Mouse (Mus musculus) spleen, adult 2 months (tissue): ENCODE results near the gene Dnajc3. TPM values are rescaled to one million over a fixed set of nuclear protein-coding genes. Genes with fewer than 3 reads are reported as not detected.

Experiments
- DNase-seq, 2 experiments: peaks; one replicate each; pipeline versions ENCODE4 v3.0.0 to v3.0.0-alpha.2; 2012 to 2021; ENCODE audit warnings: low spot score in 2 of 2, low read depth in 1 of 2
- H3K27ac ChIP-seq: fragments of 200-500 bp; 2 replicates; pipeline ENCODE4 v1.5.1; 2012; ENCODE audit warnings: low read length, inconsistent platforms; ENCODE audit not compliant: insufficient read depth
- H3K27me3 ChIP-seq: fragments of 200-500 bp; 2 replicates; pipeline ENCODE4 v1.6.1; 2012; ENCODE audit warnings: mild to moderate bottlenecking, moderate library complexity, low read length, inconsistent platforms; ENCODE audit not compliant: control insufficient read depth, insufficient read depth
- H3K36me3 ChIP-seq: fragments of 200-500 bp; 2 replicates; pipeline ENCODE4 v1.6.1; 2012; ENCODE audit warnings: mild to moderate bottlenecking, low read length, inconsistent platforms; ENCODE audit not compliant: control insufficient read depth, insufficient read depth
- H3K4me1 ChIP-seq: fragments of 200-500 bp; 2 replicates; pipeline ENCODE4 v1.6.1; 2011; ENCODE audit warnings: inconsistent platforms; ENCODE audit not compliant: control insufficient read depth, insufficient read depth, insufficient read length
- H3K4me3 ChIP-seq: fragments of 200-500 bp; 2 replicates; pipeline ENCODE4 v1.5.1; 2011; ENCODE audit warnings: mild to moderate bottlenecking, inconsistent platforms; ENCODE audit not compliant: insufficient read depth, insufficient read length; ENCODE audit errors: extremely low read depth
- CTCF ChIP-seq: fragments of 200-500 bp; IDR thresholded peaks from 2 replicates; pipeline ENCODE4 v1.5.1; 2011; ENCODE audit warnings: mild to moderate bottlenecking, inconsistent platforms; ENCODE audit not compliant: insufficient read depth, insufficient read length, insufficient replicate concordance; ENCODE audit errors: extremely low read depth
- POLR2A ChIP-seq: fragments of 200-500 bp; IDR thresholded peaks from 2 replicates; pipeline ENCODE4 v1.6.1; 2011; ENCODE audit warnings: low read depth, low read length, inconsistent platforms
- WGBS: fragments of 180-500 bp; shearing (Covaris S2); methylation state at CpG from one replicate; pipeline ENCODE4 v1.1.7; 2018; 5-methylcytosine and 5-hydroxymethylcytosine counted together
- polyA plus RNA-seq: library from polyadenylated mRNA; depleted of rRNA; stranded (reverse); fragments of >200 nt; gene quantifications from 2 replicates; pipeline ENCODE4 v1.2.3, GENCODE M21; 2012

Gene Dnajc3
- polyA plus RNA-seq, 1 experiment = 10.0 TPM

DNA sequence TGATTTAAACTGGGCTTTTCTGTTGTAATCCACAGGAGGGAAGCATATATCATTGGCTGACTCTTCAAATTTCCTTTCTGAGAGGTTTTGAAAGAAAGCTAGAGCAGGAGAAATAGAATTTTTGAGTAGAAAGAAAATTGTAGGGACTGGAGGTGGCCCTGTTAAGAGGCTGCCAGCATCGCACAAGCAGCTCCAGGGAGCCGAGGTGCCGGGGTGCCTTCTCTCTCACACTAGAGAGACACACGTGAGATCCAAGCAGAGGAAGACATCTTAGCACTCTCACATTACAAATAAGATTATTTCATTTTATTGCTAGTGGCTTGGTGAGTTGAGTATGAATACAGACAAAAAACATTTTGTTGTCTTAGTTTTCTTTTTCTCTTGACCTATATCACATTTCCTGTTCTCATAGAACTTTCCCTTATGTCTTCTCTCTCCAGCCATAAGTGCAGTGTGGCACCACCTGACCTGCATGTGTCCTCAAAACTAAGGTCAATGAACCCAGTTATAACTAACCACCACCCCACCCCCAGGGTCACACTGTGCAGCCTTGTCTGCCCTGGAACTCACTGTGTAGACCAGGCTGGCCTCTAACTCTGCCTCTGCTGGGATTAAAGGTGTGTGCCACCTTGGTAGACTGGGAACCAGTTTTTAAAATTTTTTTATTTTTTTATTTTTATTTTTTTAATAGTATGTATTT lies 3.2 kb downstream of the Dnajc3 start:
- peak overlapping the region; percentile 66 for H3K27ac ChIP-seq
- no peaks in the 10 kb centered on the region for H3K36me3 ChIP-seq
- DNase-seq = no peak
- WGBS = 70% methylated on average over 4 of the region's 4 CpGs
- peaks cover 23% of the 10 kb centered on the region for H3K4me1 ChIP-seq
- H3K4me3 ChIP-seq = no peak overlapping the region
- TF ChIP-seq POLR2A (no peak), CTCF (no peak)
- no peaks in the 10 kb centered on the region for H3K27me3 ChIP-seq

DNA sequence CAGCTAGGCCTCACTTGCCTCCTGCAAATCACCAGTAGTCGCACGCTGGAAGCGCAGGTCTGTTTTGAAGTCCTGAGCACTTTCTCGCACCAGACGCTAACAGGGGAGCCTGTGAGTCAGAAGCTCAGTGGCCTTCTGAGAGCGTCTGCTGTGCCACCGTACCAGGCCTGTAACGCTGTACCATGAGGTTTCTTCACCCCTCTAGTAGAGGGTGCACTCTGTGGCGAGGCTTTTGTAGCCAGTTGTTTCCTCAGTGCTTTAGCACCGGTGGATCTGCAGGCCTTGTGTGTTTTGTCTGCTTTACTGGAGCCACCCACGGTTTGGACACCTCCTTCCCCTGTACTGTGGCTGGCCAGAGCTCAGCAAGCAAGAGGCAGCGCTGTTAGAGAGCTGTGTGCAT lies 4.3 kb downstream of the Dnajc3 start:
- H3K27ac ChIP-seq = peak overlapping the region; percentile 45
- H3K27me3 ChIP-seq = no peaks in the 10 kb centered on the region
- TF ChIP-seq CTCF (no peak), POLR2A (no peak)
- H3K4me1 ChIP-seq = peaks cover 20% of the 10 kb centered on the region
- H3K4me3 ChIP-seq = no peak overlapping the region
- no peaks in the 10 kb centered on the region for H3K36me3 ChIP-seq
- 59% methylated on average over 12 of the region's 12 CpGs for WGBS
- DNase-seq = no peak

DNA sequence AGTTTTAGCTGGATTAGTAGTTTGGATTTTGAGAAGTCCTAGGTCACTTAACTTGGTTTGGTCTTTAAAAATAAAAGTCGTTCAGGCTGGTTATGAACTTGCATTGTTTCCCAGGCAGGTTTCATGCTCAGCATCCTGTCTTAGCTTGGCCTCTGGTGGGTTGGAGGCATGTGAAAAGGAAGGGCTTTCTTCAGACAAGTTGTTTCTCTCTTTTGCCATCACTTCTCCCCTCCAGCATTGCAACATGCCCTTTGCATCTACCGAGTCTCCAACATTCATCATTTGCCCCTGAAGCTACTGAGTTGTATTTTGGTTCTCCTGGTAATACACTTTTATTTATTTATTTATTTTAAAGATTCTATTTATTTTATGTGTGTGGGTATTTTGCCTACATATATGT lies 6.9 kb downstream of the Dnajc3 start:
- no peak for TF ChIP-seq CTCF
- no peak for TF ChIP-seq POLR2A
- no peak for DNase-seq
- 64% methylated on average over 2 of the region's 2 CpGs for WGBS
- H3K27me3 ChIP-seq = no peaks in the 10 kb centered on the region
- peaks cover 15% of the 10 kb centered on the region for H3K4me1 ChIP-seq
- H3K27ac ChIP-seq = no peak overlapping the region
- H3K36me3 ChIP-seq = no peaks in the 10 kb centered on the region
- no peak overlapping the region for H3K4me3 ChIP-seq

DNA sequence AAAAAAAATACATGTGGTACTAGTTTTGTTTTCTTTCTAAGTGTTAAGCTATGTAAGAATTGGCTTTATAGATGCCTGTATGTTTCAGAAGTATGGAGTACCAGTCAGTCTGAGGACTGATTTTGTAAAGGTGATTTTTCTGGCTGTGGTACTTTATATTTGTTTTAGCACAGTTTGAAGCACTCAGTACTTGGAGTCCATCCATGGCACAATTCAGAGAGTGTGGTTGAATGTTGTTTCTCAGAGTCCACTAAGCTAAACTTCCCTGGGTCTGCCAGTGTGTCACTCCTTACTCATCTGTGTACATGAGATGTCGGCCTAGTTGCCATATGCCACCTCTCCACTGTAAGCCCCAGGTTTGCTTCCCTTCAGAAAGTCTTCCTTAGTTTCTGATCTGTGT lies 11.1 kb downstream of the Dnajc3 start:
- peaks cover 2% of the 10 kb centered on the region for H3K36me3 ChIP-seq
- TF ChIP-seq POLR2A = no peak
- TF ChIP-seq CTCF = no peak
- no peak for DNase-seq
- H3K4me3 ChIP-seq = no peak overlapping the region
- no peak overlapping the region for H3K27ac ChIP-seq
- H3K4me1 ChIP-seq = peaks cover 8% of the 10 kb centered on the region; the same call in 1 of the 2 replicates
- H3K27me3 ChIP-seq = no peaks in the 10 kb centered on the region
- 88% methylated on average over 1 of the region's 1 CpGs for WGBS

DNA sequence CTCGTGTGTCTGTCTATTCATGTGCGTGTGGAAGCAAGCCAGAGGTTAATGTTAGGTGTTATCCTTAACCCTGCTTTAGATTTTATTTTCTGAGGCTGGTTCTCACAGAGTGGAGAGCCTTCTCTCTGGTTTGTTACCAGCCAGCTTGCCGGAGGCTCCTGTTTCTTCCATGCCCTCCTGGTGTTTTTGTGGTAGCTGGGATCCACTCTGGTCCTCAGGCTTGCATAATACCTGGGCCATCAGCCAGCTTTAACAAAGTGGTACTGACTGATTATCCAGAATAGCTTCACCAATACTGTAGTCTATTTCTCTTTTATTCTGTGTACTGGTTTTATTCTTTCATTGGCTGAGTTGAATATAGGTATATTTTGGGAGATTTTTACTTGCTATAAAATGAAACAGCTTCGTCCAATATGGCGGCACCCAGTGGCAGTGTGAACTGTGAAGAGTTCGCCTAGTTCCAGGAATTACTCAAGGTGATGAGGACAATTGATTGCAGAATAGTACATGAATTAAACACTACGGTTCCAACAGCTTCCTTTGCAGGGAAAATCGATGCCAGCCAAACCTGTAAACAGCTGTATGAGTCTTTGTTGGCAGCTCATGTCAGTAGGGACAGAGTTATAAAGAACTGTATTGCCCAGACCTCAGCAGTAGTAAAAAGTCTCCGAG lies 14.3 kb downstream of the Dnajc3 start:
- Histone ChIP-seq H3K4me1 (peaks cover 6% of the 10 kb centered on the region; the same call in 1 of the 2 replicates), H3K27me3 (no peaks in the 10 kb centered on the region), H3K27ac (no peak overlapping the region), H3K4me3 (no peak overlapping the region), H3K36me3 (peaks cover 10% of the 10 kb centered on the region)
- TF ChIP-seq POLR2A (no peak), CTCF (no peak)
- WGBS = 93% methylated on average over 9 of the region's 9 CpGs
- DNase-seq = no peak

DNA sequence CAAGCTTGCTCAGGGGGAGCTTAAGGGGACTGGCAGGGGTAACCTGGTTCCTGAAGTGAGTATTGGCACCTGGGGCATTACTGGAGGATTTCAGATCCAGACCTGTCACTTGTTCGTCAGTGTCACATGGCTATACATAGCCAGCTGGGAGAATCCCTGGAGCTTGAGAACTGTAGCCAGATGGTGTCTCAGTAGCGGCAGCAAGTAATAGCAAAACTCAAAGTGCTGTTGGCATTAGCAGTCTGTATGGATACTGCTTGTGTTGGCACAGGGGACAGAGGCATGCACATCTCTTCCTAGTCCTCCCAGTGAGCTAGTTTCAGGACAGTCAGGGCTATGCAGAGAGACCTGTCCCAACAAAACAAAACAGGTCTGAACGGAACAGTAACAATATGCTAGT lies 20.2 kb downstream of the Dnajc3 start:
- H3K27me3 ChIP-seq = no peaks in the 10 kb centered on the region
- TF ChIP-seq POLR2A = no peak
- no peak for TF ChIP-seq CTCF
- H3K4me3 ChIP-seq = no peak overlapping the region
- H3K36me3 ChIP-seq = peaks cover 39% of the 10 kb centered on the region
- 96% methylated on average over 3 of the region's 3 CpGs for WGBS
- H3K4me1 ChIP-seq = no peaks in the 10 kb centered on the region
- no peak for DNase-seq
- no peak overlapping the region for H3K27ac ChIP-seq
